Mouse (Mus musculus) heart, embryonic 16.5 days (tissue): ENCODE measurements at regions not wholly inside any gene's neighbourhood (a gene's known extent, or its start where the extent isn't known, plus 50 kb on each side); places are given as distances from the start of the nearest gene placed in this dataset.

ENCODE experiments used
- ATAC-seq: fragments of 200-750 bp; cut with Nextera tagmentation; replicated peaks from 2 replicates; pipeline ENCODE4 v1.8.0; 2017; ENCODE audit warnings: moderate number of reproducible peaks; ENCODE audit not compliant: insufficient read depth, low FRiP score; ENCODE audit errors: extremely low read depth
- H3K27ac ChIP-seq: fragments of 300-500 bp; sonication (generic); 2 replicates; pipeline ENCODE4 v1.5.1; 2014; ENCODE audit warnings: mild to moderate bottlenecking, low read length, control low read depth, moderate library complexity
- H3K27me3 ChIP-seq: fragments of 300-500 bp; sonication (generic); 2 replicates; pipeline ENCODE4 v1.6.1; 2014; ENCODE audit warnings: low read length, mixed read lengths; ENCODE audit not compliant: control insufficient read depth, insufficient read depth
- H3K36me3 ChIP-seq: fragments of 300-500 bp; sonication (generic); 2 replicates; pipeline ENCODE4 v1.6.1; 2014; ENCODE audit not compliant: control insufficient read depth, insufficient read depth
- H3K4me1 ChIP-seq: fragments of 300-500 bp; sonication (generic); 2 replicates; pipeline ENCODE4 v1.6.1; 2014; ENCODE audit warnings: low read length, mixed read lengths; ENCODE audit not compliant: control insufficient read depth, insufficient read depth
- H3K4me2 ChIP-seq: fragments of 300-500 bp; sonication (generic); 2 replicates; pipeline ENCODE4 v1.6.1; 2014; ENCODE audit warnings: low read depth, mild to moderate bottlenecking, control low read depth, low read length
- H3K4me3 ChIP-seq: fragments of 300-500 bp; sonication (generic); 2 replicates; pipeline ENCODE4 v1.5.1; 2014; ENCODE audit warnings: mild to moderate bottlenecking, control low read depth, low read length
- H3K9ac ChIP-seq: fragments of 300-500 bp; sonication (generic); 2 replicates; pipeline ENCODE4 v1.6.1; 2014; ENCODE audit warnings: low read length, control low read depth
- H3K9me3 ChIP-seq: fragments of 300-500 bp; sonication (generic); replicated peaks from 2 replicates; pipeline ENCODE4 v1.6.1; 2016; ENCODE audit warnings: low read length; ENCODE audit not compliant: control insufficient read depth
- WGBS: fragments of 180-500 bp; shearing (Covaris S2); extraction: QIAGEN DNeasy Blood & Tissue Kit; methylation state at CpG from one replicate; pipeline ENCODE4 v1.1.7; 2014; 5-methylcytosine and 5-hydroxymethylcytosine counted together

DNA sequence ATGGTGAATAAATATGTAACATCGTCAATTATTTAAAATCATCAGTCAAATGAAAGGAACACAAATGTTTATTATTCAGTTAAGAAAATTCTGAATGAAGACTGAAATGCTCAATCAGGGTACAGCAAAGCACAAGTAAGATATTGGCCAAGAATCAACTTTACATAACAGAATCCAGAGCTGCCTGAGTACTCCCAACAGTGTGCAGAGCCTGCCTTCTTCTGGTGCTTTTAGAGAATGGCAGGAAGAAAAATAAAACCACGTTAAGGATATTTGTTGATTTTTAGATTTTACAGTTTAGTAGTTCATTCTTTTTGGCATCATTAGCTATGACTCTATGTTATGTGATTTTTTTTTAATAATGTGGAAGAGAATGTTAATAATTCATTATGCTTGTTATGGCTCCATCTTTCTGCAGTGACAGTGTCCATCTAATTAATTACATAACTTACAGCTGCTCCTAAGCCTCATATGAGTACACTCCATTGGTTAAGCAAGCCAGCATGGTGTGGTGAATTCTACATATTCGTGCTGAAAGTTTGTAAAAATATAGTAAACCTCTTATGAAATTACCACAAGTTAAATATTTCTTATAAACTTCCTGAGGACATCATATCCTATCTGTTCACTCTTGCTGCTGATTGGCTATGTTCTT is 579.0 kb downstream of the Kcna4 start:
- H3K4me1 ChIP-seq: no peaks in the 10 kb centered on the region
- ATAC-seq: no peak; the same call in 1 of the 2 replicates
- WGBS: 38% methylated on average over 3 of the region's 3 CpGs
- H3K27ac ChIP-seq: no peak overlapping the region
- H3K4me2 ChIP-seq: no peak overlapping the region
- H3K9me3 ChIP-seq: no peaks in the 10 kb centered on the region
- no peak overlapping the region for H3K4me3 ChIP-seq
- no peak overlapping the region for H3K9ac ChIP-seq
- H3K27me3 ChIP-seq: no peaks in the 10 kb centered on the region
- no peaks in the 10 kb centered on the region for H3K36me3 ChIP-seq

DNA sequence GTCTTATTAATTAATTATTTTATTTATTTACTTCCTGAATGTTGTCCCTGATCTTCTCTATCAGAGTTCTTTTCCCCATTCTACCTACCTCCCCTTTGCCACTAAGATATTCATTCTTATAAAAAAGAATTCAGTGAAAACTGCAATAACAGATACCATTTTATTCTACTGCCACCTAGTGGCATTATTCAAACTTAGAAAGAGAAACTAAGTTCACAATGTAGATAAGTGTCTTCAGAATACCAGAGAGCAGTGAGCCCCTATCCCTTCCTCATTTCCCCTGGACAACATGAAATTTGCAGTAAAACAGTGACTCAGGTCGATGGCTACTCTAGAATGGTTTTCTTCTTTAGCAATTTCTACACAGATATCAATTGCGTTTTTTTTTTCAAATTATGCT is 589.2 kb downstream of the Kcna4 start:
- H3K27me3 ChIP-seq: no peaks in the 10 kb centered on the region
- no peak overlapping the region for H3K27ac ChIP-seq
- H3K9me3 ChIP-seq: no peaks in the 10 kb centered on the region
- no peak overlapping the region for H3K4me2 ChIP-seq
- no peak for ATAC-seq
- H3K4me3 ChIP-seq: no peak overlapping the region
- H3K9ac ChIP-seq: no peak overlapping the region
- H3K36me3 ChIP-seq: no peaks in the 10 kb centered on the region
- 16% methylated on average over 2 of the region's 2 CpGs for WGBS
- H3K4me1 ChIP-seq: no peaks in the 10 kb centered on the region

DNA sequence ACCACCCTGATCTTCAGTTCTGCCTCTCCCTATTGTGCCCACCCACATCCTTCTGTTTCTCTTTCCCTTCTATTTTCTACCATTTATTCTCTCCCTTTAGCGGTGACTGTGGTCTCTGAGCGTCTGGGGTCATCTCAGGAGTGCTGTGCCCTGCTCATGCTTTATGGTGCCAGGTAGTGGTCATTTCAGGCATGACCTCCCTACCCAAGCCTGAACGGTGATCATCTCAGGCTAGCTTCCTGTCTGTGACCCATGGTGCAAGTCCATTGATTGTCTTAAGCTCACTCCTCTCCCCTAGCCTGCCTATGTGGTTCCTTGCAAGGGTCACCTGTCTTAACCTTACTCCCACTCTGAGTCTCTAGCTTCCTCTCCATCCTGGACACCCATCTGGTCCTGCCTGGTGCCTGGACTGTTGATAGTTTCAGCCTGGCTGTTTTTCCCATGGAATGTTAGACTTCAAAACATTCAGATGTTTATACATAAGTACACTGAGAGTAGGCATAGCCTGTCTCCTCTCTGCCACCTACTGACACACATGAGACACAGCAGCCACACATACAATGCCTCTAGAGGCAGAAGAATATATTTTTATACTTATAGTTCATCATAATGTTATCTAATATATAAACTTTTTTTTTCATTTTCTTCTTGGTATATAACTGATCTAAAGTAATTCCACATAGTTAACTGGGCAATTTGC is 595.8 kb downstream of the Kcna4 start:
- 72% methylated on average over 3 of the region's 3 CpGs for WGBS
- ATAC-seq: no peak
- no peak overlapping the region for H3K4me2 ChIP-seq
- no peaks in the 10 kb centered on the region for H3K27me3 ChIP-seq
- no peaks in the 10 kb centered on the region for H3K4me1 ChIP-seq
- H3K4me3 ChIP-seq: no peak overlapping the region
- H3K36me3 ChIP-seq: no peaks in the 10 kb centered on the region
- no peaks in the 10 kb centered on the region for H3K9me3 ChIP-seq
- no peak overlapping the region for H3K27ac ChIP-seq
- no peak overlapping the region for H3K9ac ChIP-seq

DNA sequence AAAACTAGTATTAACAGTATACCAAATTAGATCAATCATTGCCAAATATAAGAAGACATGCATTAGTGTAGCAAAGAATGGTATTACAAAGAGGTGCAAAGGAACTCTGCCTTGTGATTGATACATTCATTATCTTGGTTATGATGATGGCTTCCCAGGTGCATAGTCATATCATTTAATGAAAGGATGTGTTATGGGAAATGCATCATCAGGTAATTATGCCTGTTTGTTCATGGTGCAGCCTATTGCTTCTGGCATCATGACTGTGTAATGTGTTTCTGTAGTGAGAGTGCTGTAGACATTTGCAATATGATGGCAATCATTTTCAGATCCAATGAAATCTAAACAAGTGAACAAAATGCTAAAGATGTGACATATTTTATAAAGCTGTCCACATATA is 597.8 kb downstream of the Kcna4 start:
- H3K4me2 ChIP-seq: no peak overlapping the region
- H3K27me3 ChIP-seq: no peaks in the 10 kb centered on the region
- H3K9ac ChIP-seq: no peak overlapping the region
- no peak overlapping the region for H3K4me3 ChIP-seq
- ATAC-seq: no peak
- no peak overlapping the region for H3K27ac ChIP-seq
- H3K9me3 ChIP-seq: no peaks in the 10 kb centered on the region
- no peaks in the 10 kb centered on the region for H3K36me3 ChIP-seq
- no peaks in the 10 kb centered on the region for H3K4me1 ChIP-seq

DNA sequence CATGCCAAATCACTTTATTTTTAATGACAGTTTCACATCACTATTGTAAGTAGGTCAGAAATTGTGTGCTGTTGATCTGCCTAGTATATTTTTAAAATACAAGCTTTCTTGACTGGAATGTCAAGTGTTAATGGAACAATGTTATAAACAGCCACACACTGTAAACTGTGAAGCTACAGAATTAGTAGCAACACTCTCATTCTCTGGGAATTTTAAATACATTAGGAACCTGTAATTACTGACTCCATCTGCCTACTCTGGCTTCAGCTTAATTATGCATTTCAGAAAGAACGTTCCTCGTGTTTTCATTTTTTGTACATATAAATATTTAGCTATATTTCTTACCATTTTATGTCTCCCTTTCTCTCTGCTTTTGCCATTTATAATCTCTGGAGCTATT is 634.7 kb downstream of the Kcna4 start:
- 86% methylated on average over 2 of the region's 2 CpGs for WGBS
- no peak overlapping the region for H3K4me2 ChIP-seq
- H3K9me3 ChIP-seq: no peaks in the 10 kb centered on the region
- no peak for ATAC-seq
- H3K27me3 ChIP-seq: no peaks in the 10 kb centered on the region
- H3K9ac ChIP-seq: no peak overlapping the region
- H3K27ac ChIP-seq: no peak overlapping the region
- H3K4me3 ChIP-seq: no peak overlapping the region
- no peaks in the 10 kb centered on the region for H3K36me3 ChIP-seq
- no peaks in the 10 kb centered on the region for H3K4me1 ChIP-seq

DNA sequence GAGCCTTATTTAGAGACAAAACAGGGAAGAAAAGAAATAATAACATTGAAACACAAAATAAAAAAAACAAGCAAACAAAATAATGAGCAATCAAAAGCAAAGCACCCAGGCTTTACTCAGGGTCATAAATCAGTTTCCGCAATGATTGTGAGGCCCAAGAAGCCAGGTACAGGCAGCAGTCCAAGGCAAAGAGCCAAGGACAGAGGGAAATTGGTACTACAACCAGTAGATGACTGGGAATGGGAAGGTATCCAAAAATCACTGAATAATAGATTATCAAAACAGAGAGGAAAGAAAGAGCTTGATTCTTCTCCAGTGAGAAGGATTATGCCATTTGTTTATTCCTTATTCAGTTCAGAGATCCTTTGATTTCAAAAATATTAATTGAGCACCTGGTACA is 636.2 kb downstream of the Kcna4 start:
- Histone ChIP-seq H3K9ac (no peak overlapping the region), H3K27me3 (no peaks in the 10 kb centered on the region), H3K4me2 (no peak overlapping the region), H3K4me1 (no peaks in the 10 kb centered on the region), H3K27ac (no peak overlapping the region), H3K9me3 (no peaks in the 10 kb centered on the region), H3K4me3 (no peak overlapping the region), H3K36me3 (no peaks in the 10 kb centered on the region)
- WGBS: 83% methylated on average over 1 of the region's 1 CpGs
- no peak for ATAC-seq

DNA sequence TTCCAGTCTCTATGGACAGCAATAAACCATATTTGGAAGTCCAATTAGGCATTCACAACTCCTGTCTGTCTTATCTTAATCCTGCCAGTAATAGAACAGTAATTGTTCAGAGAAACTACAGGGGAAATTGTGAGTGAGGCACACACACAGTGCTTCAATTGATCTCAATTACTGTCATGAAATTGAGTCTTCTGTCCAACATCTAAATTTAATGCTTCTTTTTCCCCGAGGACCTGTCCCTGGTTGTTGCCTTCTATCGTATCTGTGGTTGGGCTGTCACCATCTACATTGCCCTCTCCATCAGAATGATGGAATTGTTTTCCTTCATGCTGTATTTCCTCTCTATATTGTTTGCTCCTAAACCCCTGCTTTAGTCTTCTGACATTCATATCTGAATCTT is 644.9 kb downstream of the Kcna4 start:
- Histone ChIP-seq H3K9me3 (no peaks in the 10 kb centered on the region), H3K9ac (no peak overlapping the region), H3K27ac (no peak overlapping the region), H3K36me3 (no peaks in the 10 kb centered on the region), H3K4me1 (no peaks in the 10 kb centered on the region), H3K4me3 (no peak overlapping the region), H3K4me2 (no peak overlapping the region), H3K27me3 (no peaks in the 10 kb centered on the region)
- WGBS: 62% methylated on average over 2 of the region's 2 CpGs
- no peak for ATAC-seq

DNA sequence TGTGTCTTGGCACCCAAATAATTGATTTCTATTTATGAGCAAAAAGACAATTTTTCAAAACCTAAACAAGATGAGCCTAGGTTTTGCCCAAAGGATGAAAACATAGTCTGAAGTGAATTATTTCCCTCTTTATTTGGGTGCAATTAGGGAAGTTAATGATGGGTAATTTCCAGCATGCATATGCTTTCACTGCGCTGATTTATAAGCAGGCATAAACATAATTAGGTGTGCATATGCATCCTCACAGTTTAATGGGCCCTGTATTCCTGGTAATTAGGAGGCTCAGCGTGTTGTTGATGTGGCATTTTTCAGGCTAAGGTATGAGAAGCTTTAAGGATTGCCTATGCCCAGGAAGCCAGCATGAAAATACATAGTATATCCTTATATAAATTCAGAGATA is 645.3 kb downstream of the Kcna4 start:
- ATAC-seq: no peak
- Histone ChIP-seq H3K27ac (no peak overlapping the region), H3K36me3 (no peaks in the 10 kb centered on the region), H3K4me2 (no peak overlapping the region), H3K4me1 (no peaks in the 10 kb centered on the region), H3K27me3 (no peaks in the 10 kb centered on the region), H3K9me3 (no peaks in the 10 kb centered on the region), H3K9ac (no peak overlapping the region), H3K4me3 (no peak overlapping the region)
- 85% methylated on average over 2 of the region's 2 CpGs for WGBS

DNA sequence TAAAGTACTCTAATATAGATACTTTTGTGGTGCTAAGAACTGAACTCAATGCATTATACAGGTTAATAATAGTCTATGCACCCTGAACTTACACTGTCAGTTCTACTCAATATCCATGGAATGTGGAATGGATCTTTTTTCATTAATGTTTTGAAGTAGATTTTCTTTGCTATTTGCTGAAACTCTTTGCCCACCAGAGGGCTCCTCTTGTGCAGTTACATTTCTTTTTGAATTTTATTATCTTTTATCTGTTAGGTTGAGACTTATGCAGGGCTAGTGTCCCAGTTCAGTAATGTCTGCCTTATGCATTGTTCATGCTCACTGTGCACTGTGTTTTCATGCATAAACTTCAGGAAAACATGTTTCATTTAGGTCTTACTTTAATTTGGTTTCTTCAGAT is 650.9 kb downstream of the Kcna4 start:
- Histone ChIP-seq H3K27me3 (no peaks in the 10 kb centered on the region), H3K9ac (no peak overlapping the region), H3K4me2 (no peak overlapping the region), H3K4me1 (no peaks in the 10 kb centered on the region), H3K9me3 (no peaks in the 10 kb centered on the region), H3K4me3 (no peak overlapping the region), H3K27ac (no peak overlapping the region), H3K36me3 (no peaks in the 10 kb centered on the region)
- ATAC-seq: no peak
